Mouse (Mus musculus): ENCODE data around the gene Cct3. TPM values are rescaled to one million over a fixed set of nuclear protein-coding genes. Genes with fewer than 3 reads are reported as not detected.
"Not testable (repeated sequence)": the region's sequence is repeated elsewhere in the genome, so short reads cannot be mapped to it uniquely, and the experiment has no call there.

Gene Cct3
- polyA plus RNA-seq (2014; fragmentation: Nextera tagmentation; extraction: Ambion mirVana): 427 and 462 TPM in 2 replicates

DNA sequence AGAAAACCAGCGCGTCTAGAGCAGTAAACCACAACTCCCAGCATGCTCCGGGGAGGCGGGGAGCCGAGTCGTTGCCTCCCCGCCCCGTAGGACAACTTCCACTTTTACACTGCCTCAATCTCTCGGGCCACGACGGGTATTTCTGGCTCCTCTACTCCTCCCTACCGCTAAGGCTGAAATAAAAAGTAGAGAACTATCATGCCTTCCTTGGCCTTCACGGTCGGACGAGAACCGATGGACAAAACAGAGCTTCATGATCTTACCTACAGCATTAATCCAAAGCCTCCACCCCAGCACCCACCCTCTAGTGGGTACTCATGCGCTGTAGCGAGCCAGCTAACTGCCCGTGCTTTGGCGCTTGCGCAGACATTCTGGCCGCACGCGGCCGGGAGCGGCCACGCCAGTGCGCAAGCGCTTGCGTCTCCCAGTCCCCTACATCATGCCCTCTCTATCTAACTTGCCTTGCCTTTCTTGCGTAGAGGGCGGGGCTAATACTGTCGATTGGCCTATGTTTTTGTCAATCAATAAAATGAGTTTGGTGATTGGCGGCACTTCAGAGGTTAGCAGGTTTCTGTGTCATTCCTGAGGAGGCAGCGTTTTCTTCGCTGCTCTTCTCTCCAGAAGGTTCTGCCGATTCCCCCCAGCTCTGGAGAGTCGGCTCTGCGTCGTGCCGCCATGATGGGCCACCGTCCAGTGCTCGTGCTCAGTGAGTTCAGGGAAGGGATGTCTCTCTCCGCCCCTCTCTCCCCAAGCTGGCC lies at the start of gene Cct3, which contains the start of gene Tsacc:
TSS of gene Cct3 (plus strand) at position 556 of the 758 bp plus-strand sequence.
TSS of gene Tsacc (minus strand) at position 439 of the 758 bp plus-strand sequence.
- Histone ChIP-seq H3K27me3 (ENCODE audit: control insufficient read depth, insufficient read depth, low read length) (no peaks in the 10 kb centered on the region), H3K9ac (replicated peaks; ENCODE audit: low read depth, low read length) (peak within 1 kb of the TSS; percentile 82), H3K4me3 (ENCODE audit: low read depth, low read length) (peak within 1 kb of the TSS; percentile 72), H3K27ac (ENCODE audit: low read depth, low read length) (peak within 1 kb of the TSS; percentile 89), H3K36me3 (ENCODE audit: control insufficient read depth, insufficient read depth, low read length) (peaks cover 24% of the 10 kb centered on the region), H3K4me1 (ENCODE audit: control insufficient read depth, insufficient read depth, low read length) (peaks cover 15% of the 10 kb centered on the region), H3K9me3 (ENCODE audit: control insufficient read depth, low read length) (no peaks in the 10 kb centered on the region), H3K4me2 (ENCODE audit: low read depth, low read length) (peak within 1 kb of the TSS; percentile 60)
- under 1% methylated on average over 44 of the region's 44 CpGs for WGBS
- peak; percentile 99 for ATAC-seq (ENCODE audit: low read depth)

DNA sequence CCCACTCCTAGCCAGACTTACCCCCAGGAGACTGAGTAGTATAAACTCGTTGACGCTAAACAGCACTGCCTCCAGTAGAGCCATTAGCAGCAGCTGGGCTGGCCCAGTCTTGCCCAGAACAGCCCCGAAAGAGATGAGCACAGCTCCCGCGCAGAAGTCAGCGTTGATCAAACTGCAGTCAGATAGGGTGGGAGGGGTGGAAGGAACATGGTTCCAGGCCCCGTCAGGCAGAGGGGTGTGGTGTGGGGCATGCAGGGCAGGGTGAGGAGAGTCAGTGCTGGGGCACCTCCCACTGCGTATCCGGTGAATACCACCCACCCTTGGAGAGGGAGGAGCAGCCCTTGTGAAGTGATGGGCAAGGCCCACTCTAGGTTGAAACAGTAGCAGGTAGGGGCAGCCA lies 49.2 kb upstream of the Cct3 start:
- no peak for ATAC-seq (ENCODE audit: low read depth)
- no peak overlapping the region for H3K9ac ChIP-seq (replicated peaks; ENCODE audit: low read depth, low read length)
- 62% methylated on average over 9 of the region's 9 CpGs for WGBS

DNA sequence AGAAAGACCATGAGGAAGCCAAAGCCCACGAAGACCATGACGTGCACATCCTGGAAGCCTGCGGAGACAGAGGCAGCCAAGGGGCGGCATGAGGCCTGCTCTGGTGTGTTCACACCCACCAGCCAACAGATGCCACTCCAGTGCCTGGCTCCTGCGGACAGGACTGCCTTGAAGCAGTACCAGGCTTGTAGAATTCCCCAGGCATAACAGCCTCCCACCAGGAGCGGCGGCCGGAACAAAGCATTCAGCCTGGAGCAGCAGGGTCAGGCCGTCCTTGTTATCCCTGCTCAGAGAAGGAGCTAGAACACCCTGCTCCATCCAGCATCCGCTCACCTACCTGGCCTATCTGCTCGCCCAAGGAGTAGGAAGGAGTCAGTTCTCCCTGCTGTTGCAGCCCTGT lies 48.5 kb upstream of the Cct3 start:
- no peak for ATAC-seq (ENCODE audit: low read depth)
- Histone ChIP-seq H3K27me3 (ENCODE audit: control insufficient read depth, insufficient read depth, low read length) (no peaks in the 10 kb centered on the region; the same call in 1 of the 2 replicates), H3K4me3 (ENCODE audit: low read depth, low read length) (no peak overlapping the region), H3K27ac (ENCODE audit: low read depth, low read length) (no peak overlapping the region), H3K36me3 (ENCODE audit: control insufficient read depth, insufficient read depth, low read length) (no peaks in the 10 kb centered on the region), H3K4me2 (ENCODE audit: low read depth, low read length) (no peak overlapping the region), H3K4me1 (ENCODE audit: control insufficient read depth, insufficient read depth, low read length) (no peaks in the 10 kb centered on the region), H3K9ac (replicated peaks; ENCODE audit: low read depth, low read length) (peak overlapping the region; percentile 25; the same call in 1 of the 2 replicates), H3K9me3 (ENCODE audit: control insufficient read depth, low read length) (no peaks in the 10 kb centered on the region)
- 70% methylated on average over 11 of the region's 11 CpGs for WGBS

More for the DNA sequence above, 49.2 kb upstream of the Cct3 start:
- Histone ChIP-seq H3K36me3 (ENCODE audit: control insufficient read depth, insufficient read depth, low read length) (no peaks in the 10 kb centered on the region), H3K9me3 (ENCODE audit: control insufficient read depth, low read length) (no peaks in the 10 kb centered on the region), H3K4me1 (ENCODE audit: control insufficient read depth, insufficient read depth, low read length) (peaks cover 5% of the 10 kb centered on the region; the same call in 1 of the 2 replicates), H3K27me3 (ENCODE audit: control insufficient read depth, insufficient read depth, low read length) (no peaks in the 10 kb centered on the region; the same call in 1 of the 2 replicates), H3K4me2 (ENCODE audit: low read depth, low read length) (no peak overlapping the region), H3K4me3 (ENCODE audit: low read depth, low read length) (no peak overlapping the region), H3K27ac (ENCODE audit: low read depth, low read length) (no peak overlapping the region)

DNA sequence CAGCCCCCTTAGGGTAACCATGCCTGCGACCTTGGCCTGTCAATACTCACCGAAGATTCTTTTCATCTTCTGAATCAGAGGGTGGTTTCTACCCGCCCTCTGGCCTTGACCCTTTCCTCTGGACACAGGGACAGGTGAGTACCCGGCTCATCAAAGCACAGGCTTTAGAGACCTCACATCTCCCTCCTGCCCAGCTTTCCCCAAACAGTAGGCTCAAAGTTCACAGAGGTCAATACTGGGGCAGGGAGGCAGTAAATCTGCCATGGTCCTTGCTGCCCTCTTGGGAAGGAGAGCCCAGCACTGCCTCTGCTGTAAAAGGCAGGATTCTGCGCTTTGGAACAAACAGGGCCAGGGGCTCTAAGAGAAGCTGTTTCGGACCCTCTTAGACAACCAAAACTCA lies 44.2 kb upstream of the Cct3 start:
- ATAC-seq (ENCODE audit: low read depth): no peak
- 38% methylated on average over 6 of the region's 6 CpGs for WGBS
- H3K4me1 ChIP-seq (ENCODE audit: control insufficient read depth, insufficient read depth, low read length): no peaks in the 10 kb centered on the region
- no peaks in the 10 kb centered on the region for H3K9me3 ChIP-seq (ENCODE audit: control insufficient read depth, low read length)
- no peaks in the 10 kb centered on the region for H3K27me3 ChIP-seq (ENCODE audit: control insufficient read depth, insufficient read depth, low read length)
- no peak overlapping the region for H3K27ac ChIP-seq (ENCODE audit: low read depth, low read length)
- no peaks in the 10 kb centered on the region for H3K36me3 ChIP-seq (ENCODE audit: control insufficient read depth, insufficient read depth, low read length)
- no peak overlapping the region for H3K9ac ChIP-seq (replicated peaks; ENCODE audit: low read depth, low read length)
- no peak overlapping the region for H3K4me2 ChIP-seq (ENCODE audit: low read depth, low read length)
- H3K4me3 ChIP-seq (ENCODE audit: low read depth, low read length): no peak overlapping the region

DNA sequence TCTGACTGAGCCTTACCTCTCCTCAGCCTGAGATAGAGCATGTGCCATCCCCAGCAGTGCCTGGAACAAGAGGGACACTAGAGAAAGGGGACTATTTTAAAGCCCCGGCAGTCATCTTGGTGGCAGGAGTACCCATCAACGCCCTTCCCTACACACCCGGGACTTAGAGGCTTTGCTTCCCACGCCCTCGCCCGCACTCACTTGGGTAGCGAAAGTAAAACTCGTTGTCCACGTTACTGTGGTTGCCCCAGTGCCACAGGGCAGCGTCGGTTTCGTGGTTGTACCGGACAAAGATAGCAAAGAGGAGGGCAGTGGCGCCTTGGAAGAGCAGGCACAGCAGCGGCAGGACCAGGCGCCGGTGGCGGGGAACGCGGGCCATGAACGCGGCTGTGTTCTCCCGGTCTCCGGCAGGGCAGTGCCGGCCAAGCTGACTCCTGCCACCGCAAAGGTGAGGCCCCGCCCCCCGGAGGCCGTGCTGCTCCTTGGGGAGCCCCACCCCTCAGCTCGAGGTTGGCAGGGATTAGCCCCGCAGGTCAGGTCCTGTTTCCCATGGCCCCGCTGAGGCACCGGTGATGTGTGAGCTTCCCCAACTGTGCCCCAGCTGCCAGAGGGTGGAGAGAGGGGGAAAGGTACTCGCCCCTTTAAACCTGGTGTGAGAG lies 42.5 kb upstream of the Cct3 start, which contains the start of gene Rhbg:
TSS of gene Rhbg (minus strand) at position 442 of the 659 bp plus-strand sequence.
- no peak within 1 kb of the TSS for H3K27ac ChIP-seq (ENCODE audit: low read depth, low read length)
- no peaks in the 10 kb centered on the region for H3K27me3 ChIP-seq (ENCODE audit: control insufficient read depth, insufficient read depth, low read length)
- no peak for ATAC-seq (ENCODE audit: low read depth)
- 4% methylated on average over 34 of the region's 34 CpGs for WGBS
- H3K9me3 ChIP-seq (ENCODE audit: control insufficient read depth, low read length): no peaks in the 10 kb centered on the region
- H3K36me3 ChIP-seq (ENCODE audit: control insufficient read depth, insufficient read depth, low read length): no peaks in the 10 kb centered on the region
- peak within 1 kb of the TSS; percentile 50 for H3K4me2 ChIP-seq (ENCODE audit: low read depth, low read length)
- peak within 1 kb of the TSS; percentile 17 for H3K4me3 ChIP-seq (ENCODE audit: low read depth, low read length)
- H3K9ac ChIP-seq (replicated peaks; ENCODE audit: low read depth, low read length): peak within 1 kb of the TSS; percentile 49
- H3K4me1 ChIP-seq (ENCODE audit: control insufficient read depth, insufficient read depth, low read length): no peaks in the 10 kb centered on the region

DNA sequence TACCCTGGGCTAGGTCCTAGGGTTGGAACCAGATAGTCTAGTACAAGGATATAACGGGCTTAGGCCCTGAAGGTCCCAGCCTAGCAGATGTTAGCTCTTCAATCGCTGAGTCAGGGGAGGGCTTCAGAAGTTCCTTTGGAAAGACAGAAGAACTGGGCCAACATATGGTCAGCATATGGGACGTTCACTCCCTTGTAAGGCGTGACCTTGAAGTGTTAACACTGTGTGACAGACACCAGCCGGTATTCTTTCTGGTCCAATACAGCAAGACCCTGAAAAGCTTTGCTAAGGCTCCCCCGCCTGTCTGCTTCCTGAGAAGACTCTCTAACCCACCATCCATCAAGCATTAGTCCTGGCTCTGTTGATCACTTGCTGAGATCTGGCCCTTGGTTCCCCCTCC lies 41.0 kb upstream of the Cct3 start:
- Histone ChIP-seq H3K27me3 (ENCODE audit: control insufficient read depth, insufficient read depth, low read length) (no peaks in the 10 kb centered on the region), H3K27ac (ENCODE audit: low read depth, low read length) (no peak overlapping the region), H3K4me3 (ENCODE audit: low read depth, low read length) (no peak overlapping the region), H3K4me1 (ENCODE audit: control insufficient read depth, insufficient read depth, low read length) (no peaks in the 10 kb centered on the region), H3K4me2 (ENCODE audit: low read depth, low read length) (no peak overlapping the region), H3K9ac (replicated peaks; ENCODE audit: low read depth, low read length) (no peak overlapping the region), H3K9me3 (ENCODE audit: control insufficient read depth, low read length) (no peaks in the 10 kb centered on the region), H3K36me3 (ENCODE audit: control insufficient read depth, insufficient read depth, low read length) (no peaks in the 10 kb centered on the region)
- no peak for ATAC-seq (ENCODE audit: low read depth)
- 78% methylated on average over 6 of the region's 6 CpGs for WGBS

DNA sequence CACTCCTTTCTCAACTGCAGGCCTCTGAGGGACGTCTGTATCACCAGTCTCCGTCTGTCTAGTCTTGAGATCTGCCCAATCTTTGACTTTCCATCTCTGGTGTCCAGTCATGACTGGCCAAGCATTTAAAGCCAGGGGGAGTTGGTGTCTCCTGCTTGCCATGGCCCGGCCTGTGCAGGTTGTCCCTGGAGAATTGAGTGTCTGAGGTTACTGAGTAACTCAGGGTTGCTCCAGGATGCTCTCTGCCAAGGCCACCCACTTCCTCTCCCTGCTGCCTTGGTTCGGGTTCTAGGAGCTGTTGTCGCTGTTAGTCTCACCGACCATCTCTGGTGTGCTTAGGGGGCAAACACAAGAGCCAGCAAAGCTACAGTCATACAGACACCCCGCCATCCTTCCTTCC lies 40.5 kb upstream of the Cct3 start:
- H3K36me3 ChIP-seq (ENCODE audit: control insufficient read depth, insufficient read depth, low read length): no peaks in the 10 kb centered on the region
- no peaks in the 10 kb centered on the region for H3K27me3 ChIP-seq (ENCODE audit: control insufficient read depth, insufficient read depth, low read length)
- no peaks in the 10 kb centered on the region for H3K9me3 ChIP-seq (ENCODE audit: control insufficient read depth, low read length)
- no peak for ATAC-seq (ENCODE audit: low read depth)
- H3K4me1 ChIP-seq (ENCODE audit: control insufficient read depth, insufficient read depth, low read length): no peaks in the 10 kb centered on the region
- no peak overlapping the region for H3K4me2 ChIP-seq (ENCODE audit: low read depth, low read length)
- H3K9ac ChIP-seq (replicated peaks; ENCODE audit: low read depth, low read length): no peak overlapping the region
- H3K27ac ChIP-seq (ENCODE audit: low read depth, low read length): no peak overlapping the region
- 79% methylated on average over 7 of the region's 7 CpGs for WGBS
- H3K4me3 ChIP-seq (ENCODE audit: low read depth, low read length): no peak overlapping the region

DNA sequence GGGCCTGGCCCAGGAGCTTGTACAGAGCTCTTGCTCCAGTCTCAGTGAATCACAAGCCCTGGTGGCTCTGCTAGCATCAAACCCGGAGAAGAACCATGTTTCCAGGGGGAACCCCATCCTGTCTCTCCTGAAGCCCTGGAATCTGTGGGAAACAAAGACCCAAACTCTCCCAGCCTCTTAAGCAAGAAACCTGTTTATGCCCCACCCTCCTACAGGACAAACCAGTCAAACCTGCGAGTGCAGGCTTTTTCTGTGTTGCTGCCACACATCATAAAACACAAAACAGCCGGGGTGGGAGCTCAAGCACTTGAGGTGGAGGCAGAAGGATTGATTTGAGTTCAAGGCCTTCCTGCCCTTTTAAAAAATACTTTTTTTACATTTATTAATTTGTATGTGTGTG lies 34.6 kb upstream of the Cct3 start:
- Histone ChIP-seq H3K4me1 (ENCODE audit: control insufficient read depth, insufficient read depth, low read length) (no peaks in the 10 kb centered on the region), H3K9me3 (ENCODE audit: control insufficient read depth, low read length) (no peaks in the 10 kb centered on the region), H3K4me3 (ENCODE audit: low read depth, low read length) (no peak overlapping the region), H3K36me3 (ENCODE audit: control insufficient read depth, insufficient read depth, low read length) (no peaks in the 10 kb centered on the region), H3K4me2 (ENCODE audit: low read depth, low read length) (no peak overlapping the region), H3K27ac (ENCODE audit: low read depth, low read length) (no peak overlapping the region), H3K27me3 (ENCODE audit: control insufficient read depth, insufficient read depth, low read length) (no peaks in the 10 kb centered on the region), H3K9ac (replicated peaks; ENCODE audit: low read depth, low read length) (no peak overlapping the region)
- 71% methylated on average over 3 of the region's 3 CpGs for WGBS
- no peak for ATAC-seq (ENCODE audit: low read depth)

DNA sequence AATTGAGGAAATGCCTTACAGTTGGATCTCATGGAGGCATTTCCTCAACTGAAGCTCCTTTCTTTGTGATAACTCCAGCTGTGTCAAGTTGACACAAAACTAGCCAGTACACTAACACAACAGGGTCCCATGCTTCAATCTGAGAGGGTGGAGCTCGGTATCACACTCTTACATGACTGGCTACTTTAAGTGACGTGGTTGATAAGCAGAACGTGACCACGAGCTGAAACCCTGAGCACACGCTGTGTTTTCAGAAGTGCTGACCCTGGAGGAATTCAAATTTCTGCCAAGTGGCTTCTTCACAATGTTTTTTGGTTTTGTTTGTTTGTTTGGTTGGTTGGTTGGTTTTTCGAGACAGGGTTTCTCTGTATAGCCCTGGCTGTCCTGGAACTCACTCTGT lies 28.9 kb upstream of the Cct3 start:
- not testable (repeated sequence) for H3K4me2 ChIP-seq (ENCODE audit: low read depth, low read length); H3K27me3 ChIP-seq (ENCODE audit: control insufficient read depth, insufficient read depth, low read length); H3K36me3 ChIP-seq (ENCODE audit: control insufficient read depth, insufficient read depth, low read length); H3K9me3 ChIP-seq (ENCODE audit: control insufficient read depth, low read length); H3K4me3 ChIP-seq (ENCODE audit: low read depth, low read length); H3K4me1 ChIP-seq (ENCODE audit: control insufficient read depth, insufficient read depth, low read length); H3K9ac ChIP-seq (replicated peaks; ENCODE audit: low read depth, low read length); H3K27ac ChIP-seq (ENCODE audit: low read depth, low read length); ATAC-seq (ENCODE audit: low read depth)
- WGBS: 90% methylated on average over 6 of the region's 6 CpGs
